Mouse (Mus musculus) cerebellum, postnatal 25 days (tissue): Measurements from ENCODE around the gene Olfr325.
"Not testable (repeated sequence)": the region's sequence is repeated elsewhere in the genome, so short reads cannot be mapped to it uniquely, and the experiment has no call there.

ENCODE experiments used
- DNase-seq, 2 experiments: peaks; one replicate each; pipeline ENCODE4 v3.0.0; 2021; ENCODE audit warnings: mixed read lengths in 2 of 2

The Olfr325 gene

GRCm38 (mm10) chr11:58577430-58577829 is at the start of gene Olfr325:
Gene Olfr325, plus strand, starts transcription at chr11:58577730.
- no peak for DNase-seq

- DNase-seq: not testable (repeated sequence)
Observed at GRCm38 (mm10) chr11:58534736-58535135, 42.8 kb upstream of the Olfr325 start, which contains the start of gene Olfr330. Gene Olfr330, minus strand, starts transcription at chr11:58534836.

- DNase-seq: no peak
Observed at GRCm38 (mm10) chr11:58546322-58546721, 31.2 kb upstream of the Olfr325 start, which contains the start of gene Olfr329-ps. Gene Olfr329-ps, minus strand, starts transcription at chr11:58546422.

GRCm38 (mm10) chr11:58555536-58555935 is 22.0 kb upstream of the Olfr325 start, which contains the start of gene Olfr328:
Gene Olfr328, minus strand, starts transcription at chr11:58555636.
- no peak for DNase-seq

- no peak for DNase-seq
Observed at GRCm38 (mm10) chr11:58570405-58570804, 7.1 kb upstream of the Olfr325 start, which contains the start of gene Olfr224. Gene Olfr224, minus strand, starts transcription at chr11:58570553.

- DNase-seq: no peak
Observed at GRCm38 (mm10) chr11:58578636-58579035, 1.1 kb downstream of the Olfr325 start.

- peak; percentile 43 to 58 for DNase-seq
Observed at GRCm38 (mm10) chr11:58587898-58588348, 10.4 kb downstream of the Olfr325 start.

- DNase-seq: no peak
Observed at GRCm38 (mm10) chr11:58588620-58589250, 11.2 kb downstream of the Olfr325 start.

GRCm38 (mm10) chr11:58594814-58595213 is 17.3 kb downstream of the Olfr325 start, which contains the start of gene Olfr324:
Gene Olfr324, plus strand, starts transcription at chr11:58595114.
- no peak for DNase-seq

GRCm38 (mm10) chr11:58597837-58598236 is 20.3 kb downstream of the Olfr325 start:
- no peak for DNase-seq

GRCm38 (mm10) chr11:58602062-58602461 is 24.5 kb downstream of the Olfr325 start:
- no peak for DNase-seq

GRCm38 (mm10) chr11:58602800-58603560 is 25.4 kb downstream of the Olfr325 start:
- DNase-seq: no peak

GRCm38 (mm10) chr11:58604688-58605087 is 27.2 kb downstream of the Olfr325 start:
- DNase-seq: no peak

- DNase-seq: no peak
Observed at GRCm38 (mm10) chr11:58605228-58605627, 27.7 kb downstream of the Olfr325 start.

GRCm38 (mm10) chr11:58606177-58606919 is 28.8 kb downstream of the Olfr325 start:
- no peak for DNase-seq

GRCm38 (mm10) chr11:58607030-58607429 is 29.5 kb downstream of the Olfr325 start:
- no peak for DNase-seq

GRCm38 (mm10) chr11:58613359-58613758 is 35.8 kb downstream of the Olfr325 start:
- DNase-seq: no peak

- DNase-seq: peak in 1 of 2 experiments; percentile 17
Observed at GRCm38 (mm10) chr11:58614526-58614925, 37.0 kb downstream of the Olfr325 start.

GRCm38 (mm10) chr11:58615975-58616374 is 38.4 kb downstream of the Olfr325 start, which contains the start of gene 2210407C18Rik:
Gene 2210407C18Rik, minus strand, starts transcription at chr11:58616075.
- DNase-seq: no peak

- DNase-seq: no peak
Observed at GRCm38 (mm10) chr11:58618369-58618768, 40.8 kb downstream of the Olfr325 start.

GRCm38 (mm10) chr11:58618793-58619192 is 41.3 kb downstream of the Olfr325 start:
- DNase-seq: no peak

- DNase-seq: no peak
Observed at GRCm38 (mm10) chr11:58626146-58626545, 48.6 kb downstream of the Olfr325 start.

- DNase-seq: no peak
Observed at GRCm38 (mm10) chr11:58630401-58630800, 52.9 kb downstream of the Olfr325 start, which contains the start of gene Olfr323. Gene Olfr323, minus strand, starts transcription at chr11:58630501.
